Mouse (Mus musculus) v-Abl transformed pro-B cells (cell line): ENCODE measurements around the gene Nbl1.

Source experiments
- in situ Hi-C, 2 experiments: fragments of 400-800 bp; cut with MboI; formaldehyde crosslinking; loops; one replicate each; pipeline ENCODE4 v1.15.1; 2025; ENCODE audit not compliant: unreplicated experiment in 2 of 2

Gene Nbl1

GRCm38 (mm10) chr4:139034942-139035341, 57.9 kb downstream of the Nbl1 start:
- in situ Hi-C loops, result no loop called here

- in situ Hi-C loops, result no loop called here
These were observed 58.3 kb downstream of the Nbl1 start for GRCm38 (mm10) chr4:139034540-139034939.

- in situ Hi-C loops, result no loop called here
These were observed 58.8 kb downstream of the Nbl1 start for GRCm38 (mm10) chr4:139034010-139034367.

DNA sequence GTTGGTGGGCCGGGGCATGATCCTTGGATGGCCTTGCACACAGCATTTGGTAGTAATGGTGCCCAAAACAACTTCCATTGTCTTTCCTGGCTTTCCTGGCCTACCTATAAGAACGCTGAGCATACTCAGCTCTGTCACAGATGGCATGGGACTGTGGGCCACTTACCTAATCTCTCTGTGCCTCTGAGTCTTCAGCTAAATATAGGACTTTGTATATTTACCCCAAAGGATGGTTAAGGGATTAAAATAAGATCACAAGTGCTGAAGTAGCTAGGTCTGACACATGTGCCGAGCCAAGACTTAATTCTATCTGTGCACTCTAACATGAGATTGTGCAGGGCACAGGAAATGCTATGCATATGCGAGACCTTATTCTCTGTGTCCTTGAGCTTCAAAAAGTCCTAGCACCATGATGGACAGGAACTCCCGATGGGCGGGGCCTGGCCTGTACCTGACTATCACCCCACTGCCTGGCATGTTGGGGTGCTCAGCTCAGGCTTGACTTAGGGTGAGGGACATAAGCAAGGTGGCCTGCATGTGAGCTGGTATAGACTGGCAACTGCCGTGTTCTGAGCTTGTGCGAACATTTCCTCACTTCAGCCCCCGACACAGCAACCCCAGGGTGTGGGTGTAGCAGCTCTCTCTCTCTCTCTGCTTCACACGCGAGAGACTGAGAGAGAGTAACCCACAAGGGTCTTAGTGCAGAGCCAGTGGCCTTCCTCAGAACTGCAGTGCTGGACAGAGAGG, 59.4 kb downstream of the Nbl1 start:
- in situ Hi-C loops, result no loop called here

GRCm38 (mm10) chr4:139032521-139032920, 60.3 kb downstream of the Nbl1 start:
- in situ Hi-C loops, result no loop called here
